ENCODE assay signal across 16 mouse cellular contexts in the genomic region with DNA sequence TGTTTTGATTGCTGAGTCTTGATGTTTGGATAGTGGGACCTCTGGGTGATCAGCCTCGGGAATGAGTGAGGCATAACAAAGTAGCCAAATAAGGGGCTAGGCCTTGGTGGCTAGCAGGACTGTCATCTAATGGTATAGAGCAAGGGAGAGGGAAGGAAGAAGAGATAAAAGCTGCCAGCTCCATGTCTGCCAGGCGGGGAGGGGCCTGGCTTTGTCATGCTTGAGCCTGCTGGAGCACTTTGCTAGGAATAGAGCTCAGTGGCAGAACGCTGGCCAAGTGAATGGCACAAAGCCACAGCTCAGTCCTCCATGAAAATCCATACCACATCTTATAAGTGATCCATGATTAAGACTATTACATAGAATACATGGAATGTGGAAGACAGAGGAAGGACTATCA. TPM values are rescaled to one million over a fixed set of nuclear protein-coding genes. Genes with fewer than 3 reads are reported as not detected.
DNase-seq lines count a peak whose midpoint lies in the region; ATAC-seq and TF ChIP-seq lines count a peak whose summit lies in the region.
"Had no signal": no experiment of that assay in that cellular context is flagged by ENCODE, and none has a peak within 500 bp of the region (broad histone marks: within the 10 kb centered on the region; RNA-seq: fewer than 3 reads in every experiment).

No protein-coding gene starts in this region.

- H3K27ac ChIP-seq in kidney, embryonic 16.5 days (ENCODE audit: low read length): no peak overlapping the region
- H3K27ac ChIP-seq in kidney, adult 2 months (ENCODE audit: insufficient read depth, low read depth, low read length): no peak overlapping the region
- H3K27ac ChIP-seq: embryonic facial prominence, embryonic 12.5 days; hindbrain, embryonic 15.5 days had no signal

- DNase-seq in cerebellum, adult 8-10 months: no peak
- no peak for DNase-seq in kidney, adult 2 months
- peak; percentile 33 for DNase-seq in NIH3T3 (ENCODE audit: low read depth)
- DNase-seq in cerebellum, postnatal 14 days: peak; percentile 59 to 63
- no peak for DNase-seq in gastrocnemius, postnatal 14 days
- DNase-seq: adrenal gland, adult 8-10 months; kidney, adult 18-20 months; layer of hippocampus, postnatal 36 days; lung, adult 2 months had no signal

- TF ChIP-seq CTCF in kidney, adult 2 months (conservative IDR thresholded peaks at IDR 0.05; ENCODE audit: insufficient read depth, insufficient read length, low read depth, low read length): no peak

- no peaks in the 10 kb centered on the region for H3K27me3 ChIP-seq in kidney, embryonic 16.5 days (ENCODE audit: insufficient read depth, low read length)
- no peaks in the 10 kb centered on the region for H3K27me3 ChIP-seq in kidney, adult 2 months (replicated peaks; ENCODE audit: control insufficient read depth, insufficient read depth, low read length)
- H3K27me3 ChIP-seq: embryonic facial prominence, embryonic 12.5 days; heart, embryonic 12.5 days; hindbrain, embryonic 15.5 days had no signal

- no peak overlapping the region for H3K4me3 ChIP-seq in kidney, embryonic 16.5 days (ENCODE audit: low read length)
- no peak overlapping the region for H3K4me3 ChIP-seq in kidney, adult 2 months (ENCODE audit: insufficient read depth, low read depth, low read length)
- H3K4me3 ChIP-seq: embryonic facial prominence, embryonic 12.5 days; heart, embryonic 12.5 days; hindbrain, embryonic 15.5 days had no signal

- H3K9me3 ChIP-seq in kidney, embryonic 16.5 days (ENCODE audit: low read length): no peaks in the 10 kb centered on the region
- H3K9me3 ChIP-seq: embryonic facial prominence, embryonic 12.5 days; hindbrain, embryonic 15.5 days had no signal

- no peak overlapping the region for H3K4me2 ChIP-seq in kidney, embryonic 16.5 days (replicated peaks; ENCODE audit: low read depth, low read length)
- H3K4me2 ChIP-seq: embryonic facial prominence, embryonic 12.5 days; heart, embryonic 12.5 days; hindbrain, embryonic 15.5 days had no signal

- TF ChIP-seq POLR2A in kidney, adult 2 months (IDR thresholded peaks at IDR 0.05; ENCODE audit: low read depth, low read length): no peak

- intact Hi-C loops in gastrocnemius, postnatal 14 days (cut with DNase I; ENCODE audit: low total_unique reads): no loop called here

- peak; percentile 61; the same call in 1 of the 2 replicates for ATAC-seq in cerebellum, adult (ENCODE audit: insufficient number of reproducible peaks, low FRiP score, low TSS enrichment)
- ATAC-seq in kidney, embryonic 16.5 days (ENCODE audit: low FRiP score, low TSS enrichment): peak; percentile 39; the same call in 1 of the 2 replicates
- no peak for ATAC-seq in megakaryocyte, adult 5-6 weeks (ENCODE audit: poor library complexity, severe bottlenecking)
- ATAC-seq: midbrain, embryonic 16.5 days had no signal

- 47% methylated on average over 3 of the region's 3 CpGs for WGBS in kidney, embryonic 16.5 days
- WGBS in kidney, adult 2 months: 66% methylated on average over 3 of the region's 3 CpGs

- H3K4me1 ChIP-seq in kidney, embryonic 16.5 days (ENCODE audit: insufficient read depth, low read length): no peaks in the 10 kb centered on the region
- H3K4me1 ChIP-seq in kidney, adult 2 months (ENCODE audit: control insufficient read depth, insufficient read depth, low read length): no peaks in the 10 kb centered on the region
- H3K4me1 ChIP-seq: embryonic facial prominence, embryonic 12.5 days; heart, embryonic 12.5 days; hindbrain, embryonic 15.5 days had no signal

- peaks cover 8% of the 10 kb centered on the region; the same call in 1 of the 2 replicates for H3K36me3 ChIP-seq in kidney, embryonic 16.5 days (ENCODE audit: insufficient read depth, low read length)
- H3K36me3 ChIP-seq in kidney, adult 2 months (ENCODE audit: control insufficient read depth, insufficient read depth, low read length): no peaks in the 10 kb centered on the region
- H3K36me3 ChIP-seq: embryonic facial prominence, embryonic 12.5 days; hindbrain, embryonic 15.5 days had no signal

- H3K9ac ChIP-seq in kidney, embryonic 16.5 days (replicated peaks; ENCODE audit: low read length): no peak overlapping the region
- H3K9ac ChIP-seq: embryonic facial prominence, embryonic 12.5 days; heart, embryonic 12.5 days; hindbrain, embryonic 15.5 days had no signal

RNA-seq across cellular contexts. Expression of a gene that starts 10.0 kb away (rescaled TPM):
- polyA plus RNA-seq in kidney, embryonic 16.5 days (2015; fragmentation: Nextera tagmentation; extraction: Ambion mirVana): 59.4 and 68.8 TPM in 2 replicates
- polyA plus RNA-seq in kidney, adult 2 months (2012; rRNA removed): 47.5 and 69.6 TPM in 2 replicates
- total RNA-seq in megakaryocyte, adult 5-6 weeks (2015): 36.8 and 37.1 TPM in 2 replicates
- 44.3 and 47.9 TPM in 2 replicates for total RNA-seq in megakaryocyte, adult 5-6 weeks (2017)
- total RNA-seq in gastrocnemius, postnatal 14 days (2021): 10 to 100 TPM; 51.1 to 60.3 TPM

Comparison
In these comparisons a context has a peak if more than half of its experiments do, and no peak if none do; other contexts are left out.
1. DNase-seq: peak in NIH3T3 (single experiment) and cerebellum, postnatal 14 days (2 of 2); none in cerebellum, adult 8-10 months (single experiment), kidney, adult 2 months (single experiment) and gastrocnemius, postnatal 14 days (single experiment).